Mouse (Mus musculus) midbrain, embryonic 15.5 days (tissue): ENCODE results near the gene Recql5. TPM values are rescaled to one million over a fixed set of nuclear protein-coding genes. Genes with fewer than 3 reads are reported as not detected.
A peak's percentile ranks its signal among the peaks of the same experiment; 100 is the strongest.
"Not testable (repeated sequence)": the region's sequence is repeated elsewhere in the genome, so short reads cannot be mapped to it uniquely, and the experiment has no call there.

Experiments
- ATAC-seq: fragments of 200-750 bp; cut with Nextera tagmentation; replicated peaks from 2 replicates; pipeline ENCODE4 v1.8.0; 2017; ENCODE audit warnings: moderate TSS enrichment
- H3K27ac ChIP-seq: fragments of 300-500 bp; sonication (generic); 2 replicates; pipeline ENCODE4 v1.5.1; 2015; ENCODE audit warnings: mild to moderate bottlenecking, inconsistent platforms
- H3K27me3 ChIP-seq: fragments of 300-500 bp; sonication (generic); replicated peaks from 2 replicates; pipeline ENCODE4 v1.6.1; 2015; ENCODE audit warnings: inconsistent platforms
- H3K36me3 ChIP-seq: fragments of 300-500 bp; sonication (generic); replicated peaks from 2 replicates; pipeline ENCODE4 v1.6.1; 2015; ENCODE audit warnings: inconsistent platforms
- H3K4me1 ChIP-seq: fragments of 300-500 bp; sonication (generic); 2 replicates; pipeline ENCODE4 v1.6.1; 2015; ENCODE audit warnings: inconsistent platforms
- H3K4me2 ChIP-seq: fragments of 300-500 bp; sonication (generic); 2 replicates; pipeline ENCODE4 v1.6.1; 2015; ENCODE audit warnings: inconsistent platforms, mild to moderate bottlenecking, moderate library complexity
- H3K4me3 ChIP-seq: fragments of 300-500 bp; sonication (generic); 2 replicates; pipeline ENCODE4 v1.5.1; 2015; ENCODE audit warnings: mild to moderate bottlenecking, inconsistent platforms
- H3K9ac ChIP-seq: fragments of 300-500 bp; sonication (generic); 2 replicates; pipeline ENCODE4 v1.6.1; 2015; ENCODE audit warnings: mild to moderate bottlenecking, inconsistent platforms
- H3K9me3 ChIP-seq: fragments of 300-500 bp; sonication (generic); 2 replicates; pipeline ENCODE4 v1.6.1; 2016; ENCODE audit warnings: inconsistent platforms
- WGBS: fragments of 180-500 bp; shearing (Covaris S2); methylation state at CpG from one replicate; pipeline ENCODE4 v1.1.7; 2015; ENCODE audit warnings: mixed read lengths; 5-methylcytosine and 5-hydroxymethylcytosine counted together
- polyA plus RNA-seq: library from polyadenylated mRNA; unstranded; fragments of >200 nt; fragmentation: Nextera tagmentation; extraction: Ambion mirVana; gene quantifications from 2 replicates; pipeline ENCODE4 v1.2.1, GENCODE M21; 2015

Recql5 gene
- polyA plus RNA-seq, 1 experiment from 2014 or later, result 25.7 TPM

DNA sequence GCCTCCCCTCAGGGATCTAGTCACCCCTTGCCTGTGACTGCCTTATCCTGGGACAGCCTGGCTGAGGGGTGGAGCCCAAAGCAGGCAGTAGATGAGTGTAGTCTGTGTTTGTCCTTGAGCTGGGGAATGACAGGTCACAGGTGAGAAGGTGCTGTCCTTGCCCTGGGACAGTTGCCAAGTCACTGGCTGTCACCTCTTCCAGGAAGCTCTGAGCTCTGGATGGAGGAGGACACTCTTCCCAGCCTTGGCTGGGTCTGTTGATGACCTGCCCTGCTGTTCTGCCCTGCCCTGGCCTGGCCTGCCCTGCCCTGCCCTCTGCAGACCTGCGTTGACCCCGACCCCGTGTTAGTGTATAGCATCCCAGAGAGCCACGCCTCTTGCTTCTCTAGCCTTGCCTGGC is 60.8 kb downstream of the Recql5 start:
- ATAC-seq, result no peak
- H3K9ac ChIP-seq, result no peak overlapping the region
- no peaks in the 10 kb centered on the region for H3K4me1 ChIP-seq
- no peak overlapping the region for H3K27ac ChIP-seq
- H3K36me3 ChIP-seq, result no peaks in the 10 kb centered on the region
- WGBS, result 63% methylated on average over 4 of the region's 4 CpGs
- H3K4me2 ChIP-seq, result no peak overlapping the region
- H3K4me3 ChIP-seq, result no peak overlapping the region
- H3K27me3 ChIP-seq, result no peaks in the 10 kb centered on the region
- H3K9me3 ChIP-seq, result no peaks in the 10 kb centered on the region

DNA sequence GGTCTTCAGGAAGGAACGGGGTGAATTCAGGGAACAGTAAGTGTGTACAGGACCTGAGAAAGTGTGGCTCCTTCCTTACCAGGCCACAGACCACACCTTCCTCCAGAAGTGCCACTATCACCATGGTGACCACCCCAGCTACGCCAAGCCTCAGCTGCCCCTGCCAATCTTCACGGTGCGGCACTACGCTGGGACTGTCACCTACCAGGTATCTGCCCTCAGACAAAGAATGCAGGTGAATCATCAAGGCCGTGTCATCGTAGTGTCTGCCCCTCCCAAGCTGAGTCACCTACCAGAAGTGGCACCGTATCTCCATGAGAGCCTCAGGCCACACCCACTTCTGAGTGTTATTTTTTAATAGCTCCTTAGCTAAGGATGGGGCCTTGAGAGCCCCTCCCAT is 63.9 kb downstream of the Recql5 start:
- no peaks in the 10 kb centered on the region for H3K4me1 ChIP-seq
- no peak overlapping the region for H3K27ac ChIP-seq
- H3K9me3 ChIP-seq, result no peaks in the 10 kb centered on the region
- ATAC-seq, result no peak
- H3K27me3 ChIP-seq, result no peaks in the 10 kb centered on the region
- 86% methylated on average over 8 of the region's 8 CpGs for WGBS
- H3K9ac ChIP-seq, result no peak overlapping the region
- H3K4me3 ChIP-seq, result no peak overlapping the region
- no peaks in the 10 kb centered on the region for H3K36me3 ChIP-seq
- H3K4me2 ChIP-seq, result no peak overlapping the region

DNA sequence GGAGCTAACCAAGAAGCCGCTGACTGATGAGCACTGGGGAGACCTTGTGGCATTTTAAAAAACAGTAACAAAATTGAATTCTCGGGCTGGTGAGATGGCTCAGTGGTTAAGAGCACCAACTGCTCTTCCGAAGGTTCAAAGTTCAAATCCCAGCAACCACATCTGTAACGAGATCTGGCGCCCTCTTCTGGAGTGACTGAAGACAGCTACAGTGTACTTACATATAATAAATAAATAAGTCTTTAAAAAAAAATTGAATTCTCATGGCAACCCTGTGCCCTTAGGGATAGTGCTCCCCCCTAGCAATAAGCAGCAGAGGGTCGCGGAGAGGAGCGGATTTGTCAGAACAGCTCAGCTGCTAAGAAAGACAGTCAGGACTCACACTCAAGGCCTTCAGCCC is 69.4 kb downstream of the Recql5 start:
- peaks cover 35% of the 10 kb centered on the region for H3K27me3 ChIP-seq
- H3K27ac ChIP-seq, result no peak overlapping the region
- H3K9me3 ChIP-seq, result no peaks in the 10 kb centered on the region
- H3K4me1 ChIP-seq, result peaks cover 10% of the 10 kb centered on the region
- no peak overlapping the region for H3K4me3 ChIP-seq
- no peak for ATAC-seq
- 86% methylated on average over 8 of the region's 8 CpGs for WGBS
- H3K9ac ChIP-seq, result no peak overlapping the region
- no peaks in the 10 kb centered on the region for H3K36me3 ChIP-seq
- H3K4me2 ChIP-seq, result no peak overlapping the region

DNA sequence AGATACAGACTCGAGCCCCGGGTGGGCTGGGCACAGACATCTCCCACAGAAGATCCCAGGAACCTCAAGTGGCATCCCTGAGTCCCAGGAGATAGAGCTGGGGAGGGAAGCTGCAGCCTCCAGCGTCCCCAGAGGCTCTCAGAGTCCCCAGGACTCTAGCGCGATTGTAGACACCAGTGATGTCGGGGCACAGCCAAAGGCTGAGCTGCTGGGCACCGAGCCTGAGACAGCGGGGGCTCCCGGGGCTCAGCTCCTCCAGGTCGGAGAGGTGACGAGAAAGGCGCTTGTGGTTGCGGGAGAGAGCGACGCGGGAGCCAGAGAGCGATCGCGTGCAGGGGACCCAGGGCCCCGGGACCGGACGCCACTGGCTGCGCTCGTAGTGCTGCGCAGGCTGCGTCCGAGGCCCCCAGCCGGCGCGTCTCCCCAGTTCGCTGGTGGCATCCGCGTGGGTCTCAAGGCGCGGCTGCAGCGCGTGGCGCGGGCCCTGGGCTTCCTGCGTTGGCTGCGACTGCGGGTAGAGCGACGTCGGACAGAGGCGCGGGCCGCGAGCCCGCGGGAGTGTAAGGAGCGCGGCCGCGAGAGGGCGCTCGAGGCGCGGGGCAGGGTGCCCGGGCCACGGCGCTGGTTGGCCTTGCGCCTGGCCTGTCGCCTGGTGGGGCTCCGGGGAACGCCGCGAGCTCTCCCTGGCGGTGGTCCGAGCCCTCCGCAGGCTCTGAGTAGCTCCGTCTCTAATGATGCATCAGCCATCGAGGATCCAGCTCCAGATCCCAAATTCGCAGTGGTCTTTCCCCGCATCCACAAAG is 73.9 kb downstream of the Recql5 start:
- ATAC-seq, result peak; percentile 76
- Histone ChIP-seq H3K9me3 (no peaks in the 10 kb centered on the region), H3K4me3 (peak overlapping the region; percentile 27), H3K4me2 (peak overlapping the region; percentile 47), H3K27ac (no peak overlapping the region), H3K9ac (no peak overlapping the region), H3K36me3 (no peaks in the 10 kb centered on the region), H3K4me1 (peaks cover 20% of the 10 kb centered on the region), H3K27me3 (peaks cover 51% of the 10 kb centered on the region)
- 2% methylated on average over 72 of the region's 75 CpGs for WGBS

DNA sequence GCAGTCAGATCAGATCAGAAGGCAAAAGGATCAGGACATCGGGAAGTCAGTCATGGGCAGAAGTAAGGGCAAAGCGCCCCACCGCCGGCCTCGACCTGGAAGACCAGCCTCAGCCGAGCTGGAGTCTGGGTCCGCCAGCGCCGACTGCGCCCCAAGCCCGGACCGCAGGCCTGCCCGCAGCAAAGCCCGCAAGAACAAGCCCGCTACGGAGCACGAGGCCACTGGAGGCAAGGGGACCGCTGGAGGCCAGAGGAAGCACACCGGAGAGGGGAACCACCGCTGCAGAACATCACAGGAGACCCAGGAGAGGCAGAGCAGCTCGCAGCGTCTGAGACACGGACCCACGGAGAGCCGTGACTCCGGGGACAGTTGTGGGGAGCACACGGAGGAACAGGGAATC is 74.9 kb downstream of the Recql5 start, which contains the start of gene Myo15b:
TSS of gene Myo15b (plus strand) at position 53 of the 400 bp plus-strand sequence.
- WGBS, result 10% methylated on average over 27 of the region's 27 CpGs
- H3K9ac ChIP-seq, result no peak within 1 kb of the TSS
- ATAC-seq, result no peak
- H3K4me3 ChIP-seq, result peak within 1 kb of the TSS; percentile 27
- H3K27ac ChIP-seq, result no peak within 1 kb of the TSS
- no peaks in the 10 kb centered on the region for H3K36me3 ChIP-seq
- peaks cover 51% of the 10 kb centered on the region for H3K27me3 ChIP-seq
- H3K4me2 ChIP-seq, result peak within 1 kb of the TSS; percentile 47
- H3K4me1 ChIP-seq, result peaks cover 20% of the 10 kb centered on the region
- H3K9me3 ChIP-seq, result no peaks in the 10 kb centered on the region

DNA sequence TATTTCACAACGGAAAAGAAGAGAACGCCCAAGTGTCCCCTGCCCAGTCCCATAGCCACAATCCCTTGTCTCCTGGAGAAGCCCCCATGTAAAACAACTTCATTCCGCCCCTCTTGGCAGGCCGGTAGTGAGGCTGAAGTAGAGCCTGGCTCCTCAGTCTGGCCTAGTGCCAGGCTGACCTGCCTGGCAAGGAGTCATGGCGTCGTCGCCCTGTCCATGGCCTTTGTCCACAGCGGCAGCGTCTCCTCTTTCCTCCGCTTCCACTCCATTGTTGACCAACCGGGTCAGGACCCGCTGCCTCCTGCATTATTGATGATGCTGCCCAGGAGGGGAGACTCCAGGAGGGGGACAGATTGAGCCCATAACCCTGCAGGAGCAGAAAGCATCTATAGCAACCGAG is 75.3 kb downstream of the Recql5 start:
- H3K9me3 ChIP-seq, result no peaks in the 10 kb centered on the region
- no peak for ATAC-seq
- H3K4me3 ChIP-seq, result no peak overlapping the region
- no peak overlapping the region for H3K4me2 ChIP-seq
- peaks cover 20% of the 10 kb centered on the region for H3K4me1 ChIP-seq
- WGBS, result 47% methylated on average over 13 of the region's 13 CpGs
- H3K9ac ChIP-seq, result no peak overlapping the region
- H3K27me3 ChIP-seq, result peaks cover 48% of the 10 kb centered on the region
- no peaks in the 10 kb centered on the region for H3K36me3 ChIP-seq
- no peak overlapping the region for H3K27ac ChIP-seq

DNA sequence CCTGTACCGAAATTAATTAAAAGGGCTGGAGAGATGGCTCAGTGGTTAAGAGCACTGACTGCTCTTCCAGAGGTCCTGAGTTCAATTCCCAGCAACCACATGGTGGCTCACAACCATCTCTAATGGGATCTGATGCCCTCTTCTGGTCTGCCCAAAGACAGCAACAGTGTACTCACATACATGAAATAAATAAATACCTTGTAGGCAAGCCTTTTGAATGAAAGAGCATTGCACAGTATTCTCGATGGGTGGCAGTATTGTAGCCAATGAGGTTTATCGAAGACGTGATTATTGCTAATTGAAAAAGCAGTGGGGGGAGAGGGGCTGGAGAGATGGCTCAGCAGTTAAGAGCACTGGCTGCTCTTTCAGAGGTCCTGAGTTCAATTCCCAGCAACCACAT is 76.1 kb downstream of the Recql5 start:
- H3K9me3 ChIP-seq, H3K27ac ChIP-seq, H3K4me2 ChIP-seq, H3K4me3 ChIP-seq, H3K36me3 ChIP-seq, ATAC-seq, H3K9ac ChIP-seq: not testable (repeated sequence)
- peaks cover 47% of the 10 kb centered on the region for H3K27me3 ChIP-seq
- H3K4me1 ChIP-seq, result peaks cover 20% of the 10 kb centered on the region
- WGBS, result 91% methylated on average over 4 of the region's 4 CpGs

DNA sequence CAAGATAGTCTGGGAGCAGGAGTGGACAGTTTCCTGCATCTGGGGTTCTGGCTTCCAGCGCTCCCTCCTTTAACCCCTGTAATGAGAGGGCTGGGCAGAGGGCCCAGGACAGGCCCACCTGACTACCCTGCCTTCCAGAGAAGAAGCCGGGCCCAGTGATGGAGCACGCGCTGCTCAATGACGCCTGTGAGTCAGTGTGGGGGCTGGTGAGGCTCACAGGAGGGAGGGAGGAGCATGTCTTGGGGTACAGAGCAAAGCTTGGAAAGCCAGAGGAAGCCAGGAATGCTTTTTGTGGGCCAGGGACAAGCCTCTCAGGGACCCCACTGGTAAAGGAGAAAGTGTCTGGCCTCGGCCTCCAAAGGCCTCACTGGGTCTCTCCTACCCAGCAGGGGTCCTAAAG is 78.6 kb downstream of the Recql5 start:
- peaks cover 25% of the 10 kb centered on the region for H3K27me3 ChIP-seq
- no peaks in the 10 kb centered on the region for H3K36me3 ChIP-seq
- H3K27ac ChIP-seq, result no peak overlapping the region
- 74% methylated on average over 6 of the region's 6 CpGs for WGBS
- H3K4me1 ChIP-seq, result peaks cover 18% of the 10 kb centered on the region
- no peak for ATAC-seq
- H3K4me3 ChIP-seq, result no peak overlapping the region
- no peak overlapping the region for H3K9ac ChIP-seq
- no peak overlapping the region for H3K4me2 ChIP-seq
- no peaks in the 10 kb centered on the region for H3K9me3 ChIP-seq

DNA sequence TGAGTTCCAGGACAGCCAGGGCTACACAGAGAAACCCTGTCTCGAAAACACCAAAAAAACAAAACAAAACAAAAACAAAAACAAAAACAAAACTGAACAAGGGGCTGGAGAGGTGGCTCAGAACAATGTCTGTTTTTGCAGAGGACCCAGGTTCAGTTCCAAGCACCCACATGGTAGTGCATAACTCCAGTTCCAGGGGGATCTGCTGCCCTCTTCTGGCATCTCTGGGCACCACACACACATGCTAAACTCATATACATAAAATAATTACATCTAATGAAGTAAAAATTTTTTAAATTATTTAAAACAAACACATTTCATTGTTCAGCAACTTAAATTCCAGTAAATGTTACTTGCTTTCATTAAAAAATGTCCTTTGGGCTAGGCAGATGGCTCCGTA is 87.5 kb downstream of the Recql5 start:
- Histone ChIP-seq H3K27ac (no peak overlapping the region), H3K4me1 (no peaks in the 10 kb centered on the region), H3K36me3 (no peaks in the 10 kb centered on the region), H3K4me2 (no peak overlapping the region), H3K27me3 (no peaks in the 10 kb centered on the region), H3K9ac (no peak overlapping the region), H3K9me3 (no peaks in the 10 kb centered on the region), H3K4me3 (no peak overlapping the region)
- no peak for ATAC-seq
- WGBS, result 93% methylated on average over 2 of the region's 2 CpGs

DNA sequence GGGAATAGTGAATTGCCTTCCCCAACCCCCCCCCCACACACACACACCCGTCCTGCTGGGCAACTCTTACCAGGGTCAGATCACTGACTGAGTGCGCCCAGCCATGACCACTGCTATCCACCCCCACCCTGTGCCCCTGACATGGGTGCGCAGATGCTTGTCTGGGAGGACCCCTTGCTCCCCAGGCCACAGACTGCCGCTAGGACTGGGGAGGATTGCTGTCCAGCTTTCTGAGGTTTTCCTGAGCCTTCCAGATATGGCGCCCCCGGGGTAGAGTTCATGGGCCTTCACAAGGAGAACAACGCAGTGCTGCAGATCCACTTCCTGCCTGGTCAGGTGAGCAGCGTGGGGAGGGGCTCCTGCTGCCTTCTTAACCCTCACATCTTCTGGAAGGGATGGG is 89.0 kb downstream of the Recql5 start:
- Histone ChIP-seq H3K4me3 (no peak overlapping the region), H3K9ac (no peak overlapping the region)
- WGBS, result 68% methylated on average over 8 of the region's 8 CpGs

DNA sequence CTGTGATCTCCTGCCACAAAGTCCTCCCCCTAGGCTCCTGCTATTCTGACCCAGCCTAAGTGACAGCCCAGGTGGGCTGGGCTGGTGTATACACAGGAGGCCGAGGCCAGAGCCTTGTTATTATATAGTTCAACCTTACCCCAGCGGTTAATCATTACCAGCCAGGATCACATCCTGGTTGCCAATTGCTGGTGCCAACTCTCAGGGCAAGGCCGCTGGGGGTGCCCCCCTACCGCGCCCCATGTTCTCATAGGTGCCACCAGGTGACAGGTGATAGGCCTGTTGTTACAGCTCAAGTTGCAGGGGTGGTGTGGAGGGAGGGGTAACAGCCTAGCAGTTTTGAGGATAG is 89.4 kb downstream of the Recql5 start:
- H3K9ac ChIP-seq, result no peak overlapping the region
- no peak overlapping the region for H3K27ac ChIP-seq
- H3K4me3 ChIP-seq, result no peak overlapping the region
- no peaks in the 10 kb centered on the region for H3K36me3 ChIP-seq
- ATAC-seq, result no peak
- 88% methylated on average over 5 of the region's 5 CpGs for WGBS
- H3K9me3 ChIP-seq, result no peaks in the 10 kb centered on the region
- H3K4me2 ChIP-seq, result no peak overlapping the region
- H3K4me1 ChIP-seq, result no peaks in the 10 kb centered on the region
- no peaks in the 10 kb centered on the region for H3K27me3 ChIP-seq

More for the DNA sequence above, 89.0 kb downstream of the Recql5 start:
- no peak for ATAC-seq
- no peaks in the 10 kb centered on the region for H3K9me3 ChIP-seq
- no peaks in the 10 kb centered on the region for H3K4me1 ChIP-seq
- no peak overlapping the region for H3K27ac ChIP-seq
- H3K27me3 ChIP-seq, result no peaks in the 10 kb centered on the region
- H3K36me3 ChIP-seq, result no peaks in the 10 kb centered on the region
- no peak overlapping the region for H3K4me2 ChIP-seq

DNA sequence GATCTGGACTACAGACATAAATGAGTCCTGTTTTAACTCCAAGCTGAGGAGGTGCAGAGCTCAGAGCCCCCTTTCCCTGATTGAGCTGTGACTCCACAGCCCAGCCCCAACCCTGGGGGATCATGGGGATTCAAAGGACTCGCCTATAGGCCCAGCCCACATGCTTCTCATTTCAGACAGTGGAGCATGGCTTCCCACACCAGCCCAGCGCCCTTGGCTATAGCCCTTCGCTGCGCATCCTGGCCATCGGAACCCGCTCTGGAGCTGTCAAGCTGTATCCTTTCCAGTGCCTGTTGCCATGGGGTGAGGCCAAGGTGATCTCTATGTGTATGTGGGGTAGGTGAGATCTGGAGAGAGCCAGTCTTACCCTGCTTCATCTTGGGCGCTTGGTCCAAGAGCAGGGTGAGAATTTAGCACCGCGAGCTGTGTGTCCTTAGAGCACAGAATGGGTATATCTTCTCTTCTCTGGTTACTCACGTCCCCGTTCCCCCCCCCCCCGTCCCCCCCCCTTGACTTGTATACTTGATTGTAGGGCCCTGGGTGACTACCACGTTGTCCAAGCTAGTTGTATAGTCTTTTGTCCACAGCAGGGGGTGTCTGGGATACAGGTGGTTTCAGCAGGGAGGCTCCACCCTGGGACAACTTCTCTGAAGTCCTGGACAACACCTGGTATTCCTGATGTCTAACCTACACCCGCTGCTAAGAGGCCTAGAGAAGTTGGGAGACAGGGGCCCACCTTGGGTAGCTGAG is 90.0 kb downstream of the Recql5 start:
- Histone ChIP-seq H3K36me3 (no peaks in the 10 kb centered on the region), H3K27ac (no peak overlapping the region), H3K9me3 (no peaks in the 10 kb centered on the region), H3K4me1 (no peaks in the 10 kb centered on the region), H3K4me3 (no peak overlapping the region), H3K27me3 (no peaks in the 10 kb centered on the region), H3K9ac (no peak overlapping the region), H3K4me2 (no peak overlapping the region)
- 75% methylated on average over 14 of the region's 14 CpGs for WGBS
- ATAC-seq, result no peak
